Mouse (Mus musculus) gastrocnemius, postnatal 4 days (tissue): ENCODE data around the gene Safb2. TPM values are rescaled to one million over a fixed set of nuclear protein-coding genes. Genes with fewer than 3 reads are reported as not detected.

Experiments used
- DNase-seq, 2 experiments: peaks; one replicate each; pipeline ENCODE4 v3.0.0; 2021 to 2022; ENCODE audit warnings: low spot score in 2 of 2, mixed read lengths in 2 of 2
- total RNA-seq, 2 experiments: library from RNA; stranded (reverse); gene quantifications; 2 replicates each; pipeline ENCODE4 v1.2.3; 2021

Safb2 gene
- total RNA-seq, 2 experiments from 2014 or later, result 56.4 to 78.9 TPM

GRCm38 (mm10) chr17:56566293-56566692, 18.1 kb downstream of the Safb2 start:
- no peak for DNase-seq

- no peak for DNase-seq
Measured at GRCm38 (mm10) chr17:56561866-56562265, 22.5 kb downstream of the Safb2 start.

GRCm38 (mm10) chr17:56560131-56560530, 24.3 kb downstream of the Safb2 start:
- no peak for DNase-seq

- no peak for DNase-seq
Measured at GRCm38 (mm10) chr17:56559386-56559785, 25.0 kb downstream of the Safb2 start.

GRCm38 (mm10) chr17:56558448-56558847, 25.9 kb downstream of the Safb2 start:
- peak in 1 of 2 experiments; percentile 60 for DNase-seq

GRCm38 (mm10) chr17:56554122-56554551, 30.2 kb downstream of the Safb2 start, which contains the start of gene Gm20219:
Gene Gm20219, minus strand, starts transcription at chr17:56554387.
- DNase-seq, result no peak

- DNase-seq, result peak in 1 of 2 experiments; percentile 51
Measured at GRCm38 (mm10) chr17:56552781-56553363, 31.5 kb downstream of the Safb2 start.

- DNase-seq, result no peak
Measured at GRCm38 (mm10) chr17:56551841-56552581, 32.4 kb downstream of the Safb2 start.

- DNase-seq, result peak in 1 of 2 experiments; percentile 14
Measured at GRCm38 (mm10) chr17:56550784-56551475, 33.5 kb downstream of the Safb2 start.

- DNase-seq, result no peak
Measured at GRCm38 (mm10) chr17:56548605-56549105, 35.7 kb downstream of the Safb2 start.

- no peak for DNase-seq
Measured at GRCm38 (mm10) chr17:56547846-56548604, 36.4 kb downstream of the Safb2 start.

GRCm38 (mm10) chr17:56547116-56547845, 37.1 kb downstream of the Safb2 start:
- no peak for DNase-seq

GRCm38 (mm10) chr17:56546576-56546975, 37.8 kb downstream of the Safb2 start:
- no peak for DNase-seq

- DNase-seq, result no peak
Measured at GRCm38 (mm10) chr17:56545945-56546344, 38.4 kb downstream of the Safb2 start.

- no peak for DNase-seq
Measured at GRCm38 (mm10) chr17:56544699-56545387, 39.5 kb downstream of the Safb2 start.

- DNase-seq, result no peak
Measured at GRCm38 (mm10) chr17:56543684-56544224, 40.6 kb downstream of the Safb2 start.

- no peak for DNase-seq
Measured at GRCm38 (mm10) chr17:56542736-56543135, 41.6 kb downstream of the Safb2 start.

- DNase-seq, result no peak
Measured at GRCm38 (mm10) chr17:56540562-56540975, 43.8 kb downstream of the Safb2 start.

- no peak for DNase-seq
Measured at GRCm38 (mm10) chr17:56537912-56538311, 46.5 kb downstream of the Safb2 start.
